Mouse (Mus musculus): Measurements from ENCODE around the gene Unc50.

The Unc50 gene

GRCm38 (mm10) chr1:37488531-37488930, 58.6 kb downstream of the Unc50 start:
- DNase-seq (ENCODE audit: low spot score): no peak
